Mouse (Mus musculus) MEL (cell line): ENCODE results near the gene 1700024G13Rik. TPM values are rescaled to one million over a fixed set of nuclear protein-coding genes. Genes with fewer than 3 reads are reported as not detected.

Source experiments
- DNase-seq: peaks from one replicate; pipeline ENCODE4 v3.0.0; 2011; ENCODE audit warnings: low read depth, low spot score
- H3K27ac ChIP-seq: 2 replicates; pipeline ENCODE4 v1.5.1; 2012; ENCODE audit warnings: low read depth, mild to moderate bottlenecking, control low read depth, low read length, moderate library complexity; ENCODE audit not compliant: control insufficient read depth
- H3K27me3 ChIP-seq, 2 experiments: fragments of 150-350 bp in 1 of 2; sonication (generic) in 1 of 2; 2 replicates each; pipeline ENCODE4 v1.6.1; 2012; ENCODE audit warnings: low read length in 2 of 2, mild to moderate bottlenecking in 2 of 2, improper control_type of control experiment in 1 of 2, moderate library complexity in 1 of 2; ENCODE audit not compliant: insufficient read depth in 2 of 2, control insufficient read depth in 1 of 2
- H3K36me3 ChIP-seq, 2 experiments: 2 replicates each; pipeline ENCODE4 v1.6.1; 2012 to 2014; ENCODE audit warnings: low read length in 2 of 2, improper control_type of control experiment in 1 of 2, inconsistent platforms in 1 of 2, mild to moderate bottlenecking in 1 of 2; ENCODE audit not compliant: insufficient read depth in 2 of 2, control insufficient read depth in 1 of 2
- H3K4me1 ChIP-seq, 2 experiments: fragments of 150-350 bp in 1 of 2; sonication (generic) in 1 of 2; 2 replicates each; pipeline ENCODE4 v1.6.1; 2012; ENCODE audit warnings: low read length in 2 of 2, improper control_type of control experiment in 1 of 2, mild to moderate bottlenecking in 1 of 2; ENCODE audit not compliant: insufficient read depth in 2 of 2, control insufficient read depth in 1 of 2
- H3K4me3 ChIP-seq, 2 experiments: fragments of 150-350 bp in 1 of 2; sonication (generic) in 1 of 2; 2 replicates each; pipeline ENCODE4 v1.5.1; 2012; ENCODE audit warnings: low read depth in 2 of 2, low read length in 2 of 2, mild to moderate bottlenecking in 2 of 2, moderate library complexity in 2 of 2, control low read depth in 1 of 2, improper control_type of control experiment in 1 of 2; ENCODE audit not compliant: control insufficient read depth in 1 of 2, insufficient read depth in 1 of 2
- H3K79me2 ChIP-seq: 2 replicates; pipeline ENCODE4 v1.6.1; 2012; ENCODE audit warnings: mild to moderate bottlenecking, low read length, moderate library complexity; ENCODE audit not compliant: control insufficient read depth, poor library complexity, insufficient read depth
- H3K9ac ChIP-seq: 2 replicates; pipeline ENCODE4 v1.6.1; 2012; ENCODE audit warnings: low read depth, mild to moderate bottlenecking, control low read depth, low read length, moderate library complexity; ENCODE audit not compliant: control insufficient read depth, poor library complexity, severe bottlenecking
- H3K9me3 ChIP-seq: fragments of 150-350 bp; sonication (generic); replicated peaks from 2 replicates; pipeline ENCODE4 v1.6.1; 2012; ENCODE audit warnings: mild to moderate bottlenecking, low read length, improper control_type of control experiment, moderate library complexity; ENCODE audit not compliant: insufficient read depth
- BHLHE40 ChIP-seq: IDR thresholded peaks from 2 replicates; pipeline ENCODE4 v1.6.1; 2012; ENCODE audit warnings: low read depth, mild to moderate bottlenecking, inconsistent platforms, low read length, improper control_type of control experiment, borderline replicate concordance
- CHD1 ChIP-seq: IDR thresholded peaks from 2 replicates; pipeline ENCODE4 v1.6.1; 2012; ENCODE audit warnings: low read depth, mild to moderate bottlenecking, inconsistent platforms, low read length, improper control_type of control experiment
- CTCF ChIP-seq, 3 experiments: IDR thresholded peaks in 2 of 3; conservative IDR thresholded peaks in 1 of 3; 2 replicates each; pipeline ENCODE4 v1.5.1; 2011 to 2012; ENCODE audit warnings: low read length in 3 of 3, low read depth in 2 of 3, mild to moderate bottlenecking in 2 of 3, improper control_type of control experiment in 1 of 3, inconsistent platforms in 1 of 3, mixed read lengths in 1 of 3, moderate library complexity in 1 of 3; ENCODE audit not compliant: control insufficient read depth in 1 of 3, insufficient read depth in 1 of 3, poor library complexity in 1 of 3, severe bottlenecking in 1 of 3
- EP300 ChIP-seq, 2 experiments: IDR thresholded peaks; 2 replicates each; pipeline ENCODE4 v1.6.1; 2011; ENCODE audit warnings: improper control_type of control experiment in 2 of 2, low read length in 2 of 2, low read depth in 1 of 2, mild to moderate bottlenecking in 1 of 2
- GABPA ChIP-seq: IDR thresholded peaks from 2 replicates; pipeline ENCODE4 v1.6.1; 2012; ENCODE audit warnings: low read depth, mild to moderate bottlenecking, inconsistent platforms, low read length, improper control_type of control experiment, moderate library complexity
- HCFC1 ChIP-seq: IDR thresholded peaks from 2 replicates; pipeline ENCODE4 v1.6.1; 2012; ENCODE audit warnings: low read depth, mild to moderate bottlenecking, inconsistent platforms, low read length, improper control_type of control experiment, moderate library complexity
- MAFK ChIP-seq: IDR thresholded peaks from 2 replicates; pipeline ENCODE4 v1.6.1; 2011; ENCODE audit warnings: low read depth, mild to moderate bottlenecking, low read length, improper control_type of control experiment, borderline replicate concordance
- MEF2A ChIP-seq: IDR thresholded peaks from 2 replicates; pipeline ENCODE4 v1.6.1; 2014; ENCODE audit warnings: low read depth, mild to moderate bottlenecking, inconsistent platforms, low read length, improper control_type of control experiment; ENCODE audit not compliant: poor library complexity, insufficient replicate concordance, severe bottlenecking; ENCODE audit errors: extremely low read depth
- MXI1 ChIP-seq: IDR thresholded peaks from 2 replicates; pipeline ENCODE4 v1.6.1; 2011; ENCODE audit warnings: mild to moderate bottlenecking, low read depth, low read length, improper control_type of control experiment
- MYB ChIP-seq: IDR thresholded peaks from 2 replicates; pipeline ENCODE4 v1.6.1; 2011; ENCODE audit warnings: mild to moderate bottlenecking, low read depth, low read length, improper control_type of control experiment
- MYC ChIP-seq: IDR thresholded peaks from 2 replicates; pipeline ENCODE4 v1.6.1; 2011; ENCODE audit warnings: low read depth, mild to moderate bottlenecking, low read length, improper control_type of control experiment, moderate library complexity
- NRF1 ChIP-seq: IDR thresholded peaks from 2 replicates; pipeline ENCODE4 v1.6.1; 2014; ENCODE audit warnings: low read depth, mild to moderate bottlenecking, inconsistent platforms, low read length, improper control_type of control experiment, moderate library complexity; ENCODE audit not compliant: poor library complexity, insufficient read depth, severe bottlenecking
- POLR2A ChIP-seq, 2 experiments: IDR thresholded peaks; 2 replicates each; pipeline ENCODE4 v1.6.1; 2011 to 2012; ENCODE audit warnings: low read length in 2 of 2, mild to moderate bottlenecking in 2 of 2, control low read depth in 1 of 2, improper control_type of control experiment in 1 of 2, low read depth in 1 of 2, moderate library complexity in 1 of 2; ENCODE audit not compliant: control insufficient read depth in 1 of 2, insufficient read depth in 1 of 2, poor library complexity in 1 of 2
- RCOR1 ChIP-seq: IDR thresholded peaks from 2 replicates; pipeline ENCODE4 v1.6.1; 2012; ENCODE audit warnings: low read depth, mild to moderate bottlenecking, inconsistent platforms, low read length, improper control_type of control experiment
- SMC3 ChIP-seq: IDR thresholded peaks from 2 replicates; pipeline ENCODE4 v1.6.1; 2011; ENCODE audit warnings: low read depth, low read length, improper control_type of control experiment
- TAL1 ChIP-seq: IDR thresholded peaks from 2 replicates; pipeline ENCODE4 v1.6.1; 2012; ENCODE audit warnings: mild to moderate bottlenecking, inconsistent platforms, low read length, moderate library complexity, mixed read lengths
- TBP ChIP-seq: IDR thresholded peaks from 2 replicates; pipeline ENCODE4 v1.8.0; 2011; ENCODE audit warnings: low read depth, low read length, improper control_type of control experiment
- TCF12 ChIP-seq: IDR thresholded peaks from 2 replicates; pipeline ENCODE4 v1.6.1; 2014; ENCODE audit warnings: low read depth, mild to moderate bottlenecking, inconsistent platforms, low read length, improper control_type of control experiment, moderate library complexity
- USF2 ChIP-seq, 2 experiments: IDR thresholded peaks; 2 replicates each; pipeline ENCODE4 v1.6.1; 2011 to 2012; ENCODE audit warnings: improper control_type of control experiment in 2 of 2, low read length in 2 of 2, borderline replicate concordance in 1 of 2, inconsistent platforms in 1 of 2, low read depth in 1 of 2, mild to moderate bottlenecking in 1 of 2; ENCODE audit not compliant: insufficient read depth in 1 of 2
- ZMIZ1 ChIP-seq: IDR thresholded peaks from 2 replicates; pipeline ENCODE4 v1.6.1; 2012; ENCODE audit warnings: low read depth, mild to moderate bottlenecking, inconsistent platforms, low read length, improper control_type of control experiment, moderate library complexity
- ZNF384 ChIP-seq: IDR thresholded peaks from 2 replicates; pipeline ENCODE4 v1.6.1; 2012; ENCODE audit warnings: low read depth, mild to moderate bottlenecking, inconsistent platforms, low read length, improper control_type of control experiment
- polyA plus RNA-seq, 2 experiments: library from polyadenylated mRNA; stranded (reverse) in 1 of 2; unstranded in 1 of 2; fragments of >175 nt in 1 of 2; fragments of >200 nt in 1 of 2; gene quantifications; 2 replicates each; pipeline versions ENCODE4 v1.2.1 to v1.2.4; 2012; ENCODE audit warnings: low replicate concordance in 2 of 2, low read depth in 1 of 2; ENCODE audit not compliant: insufficient read length in 2 of 2, insufficient read depth in 1 of 2, missing spikeins in 1 of 2
- total RNA-seq: library from RNA; depleted of rRNA; stranded (reverse); fragments of 300-350 nt; gene quantifications from 2 replicates; pipeline ENCODE4 v1.2.3, GENCODE M21; 2012

1700024G13Rik gene
- total and polyA plus RNA-seq, 3 experiments = not detected

GRCm38 (mm10) chr14:32380099-32380480 is 8.1 kb downstream of the 1700024G13Rik start:
- no peaks in the 10 kb centered on the region for H3K79me2 ChIP-seq
- H3K4me3 ChIP-seq = no peak overlapping the region
- H3K27ac ChIP-seq = no peak overlapping the region
- no peak overlapping the region for H3K9ac ChIP-seq
- TF ChIP-seq USF2 (IDR thresholded peaks at IDR 0.05; ENCODE audit: borderline replicate concordance in 1 of 2, insufficient read depth in 1 of 2, low read depth in 1 of 2, low read length in 2 of 2) (no peak), TCF12 (no peak)
- H3K36me3 ChIP-seq = no peaks in the 10 kb centered on the region
- no peaks in the 10 kb centered on the region for H3K4me1 ChIP-seq
- no peaks in the 10 kb centered on the region for H3K9me3 ChIP-seq
- DNase-seq = no peak
- H3K27me3 ChIP-seq = peaks cover 10% of the 10 kb centered on the region in 2 experiments; a peak in 3 of 4 replicates

GRCm38 (mm10) chr14:32379395-32380098 is 8.6 kb downstream of the 1700024G13Rik start:
- Histone ChIP-seq H3K4me3 (no peak overlapping the region), H3K27me3 (peaks cover 10 to 13% of the 10 kb centered on the region in 2 experiments; a peak in 3 of 4 replicates), H3K9me3 (no peaks in the 10 kb centered on the region), H3K4me1 (no peaks in the 10 kb centered on the region), H3K36me3 (no peaks in the 10 kb centered on the region), H3K79me2 (no peaks in the 10 kb centered on the region), H3K27ac (no peak overlapping the region), H3K9ac (no peak overlapping the region)
- TF ChIP-seq ZMIZ1 (no peak), HCFC1 (no peak), SMC3 (no peak), MYB (no peak), RCOR1 (no peak), MAFK (no peak), GABPA (no peak), TBP (no peak), CHD1 (no peak), CTCF (IDR thresholded peaks at IDR 0.05 in 2 of 3, conservative IDR thresholded peaks at IDR 0.05 in 1 of 3; ENCODE audit: control insufficient read depth in 1 of 3, insufficient read depth in 1 of 3, low read depth in 2 of 3, low read length in 3 of 3, poor library complexity in 1 of 3, severe bottlenecking in 1 of 3) (no peak), EP300 (IDR thresholded peaks at IDR 0.05; ENCODE audit: low read depth in 1 of 2, low read length in 2 of 2) (no peak), MYC (no peak), TCF12 (no peak), POLR2A (IDR thresholded peaks at IDR 0.05; ENCODE audit: control insufficient read depth in 1 of 2, insufficient read depth in 1 of 2, low read depth in 1 of 2, low read length in 2 of 2, poor library complexity in 1 of 2) (no peak), TAL1 (no peak), ZNF384 (no peak), BHLHE40 (no peak), MEF2A (no peak), MXI1 (no peak), NRF1 (no peak)
- no peak for DNase-seq
